Mouse (Mus musculus) left cerebral cortex, postnatal 36 days (tissue): ENCODE measurements around the gene Tnfrsf21. TPM values are rescaled to one million over a fixed set of nuclear protein-coding genes. Genes with fewer than 3 reads are reported as not detected.

Experiments used
- DNase-seq, 2 experiments: peaks; one replicate each; pipeline ENCODE4 v3.0.0; 2021 to 2022; ENCODE audit warnings: low spot score in 2 of 2, mixed read lengths in 1 of 2
- intact Hi-C: fragments of 180-260 bp; cut with DNase I; formaldehyde crosslinking; loops from one replicate; pipeline ENCODE4 v1.15.1; 2025
- total RNA-seq, 2 experiments: library from RNA; stranded (reverse); gene quantifications; 2 replicates each; pipeline ENCODE4 v1.2.3; 2021

The Tnfrsf21 gene
- total RNA-seq, result 10 to 100 TPM; 76.9 to 79.8 TPM

DNA sequence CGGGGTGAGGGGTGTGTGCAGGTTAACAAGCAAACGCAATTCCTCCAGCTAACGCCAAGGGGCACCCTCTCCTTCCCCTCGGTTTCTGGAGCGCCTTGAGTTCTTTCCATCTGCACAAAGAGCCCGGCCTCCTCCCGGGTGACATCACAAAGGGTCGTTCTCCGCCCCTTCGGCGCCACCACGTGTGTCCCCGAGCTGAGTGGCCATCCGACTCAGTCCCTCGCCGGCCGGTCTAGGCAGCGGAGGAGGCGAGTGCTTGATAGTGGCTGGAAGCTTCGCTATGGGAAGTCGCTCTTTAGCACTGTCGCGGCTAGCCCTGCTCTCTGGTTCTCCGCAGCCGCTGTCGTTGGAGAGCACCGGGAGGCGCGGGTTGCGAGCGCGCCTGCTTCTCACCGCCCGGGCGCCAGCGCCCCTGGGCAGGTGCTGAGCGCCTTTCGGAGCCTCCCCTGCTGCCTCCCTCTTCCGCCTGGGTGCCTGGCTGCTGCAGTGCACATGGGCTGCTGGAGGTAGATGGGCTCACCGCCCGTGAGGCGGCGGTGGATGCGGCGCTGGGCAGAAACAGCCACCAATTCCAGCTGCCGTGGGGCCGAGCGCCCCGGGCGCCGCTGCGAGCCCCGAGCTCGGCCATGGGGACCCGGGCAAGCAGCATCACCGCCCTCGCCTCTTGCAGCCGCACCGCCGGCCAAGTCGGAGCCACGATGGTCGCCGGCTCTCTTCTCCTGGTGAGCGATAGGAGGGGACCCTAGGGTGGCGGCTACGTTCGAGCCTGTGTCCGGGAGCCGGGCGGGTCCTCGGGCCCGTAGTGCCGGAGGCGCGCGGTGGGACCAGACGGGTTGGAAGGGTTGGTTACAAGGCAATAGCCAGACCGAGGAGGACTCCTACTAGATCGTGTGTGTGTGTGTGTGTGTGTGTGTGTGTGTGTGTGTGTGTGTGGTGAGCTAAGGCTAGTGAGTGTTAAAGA lies at the start of gene Tnfrsf21:
Gene Tnfrsf21, plus strand, starts transcription at position 185 of the 961 bp plus-strand sequence.
- peak; percentile 94 to 95 for DNase-seq
- intact Hi-C loops, result loop anchor here (1.0 to 10.0 kb wide), 3 partner anchors 61 to 438 kb away; no protein-coding TSS in a partner anchor

DNA sequence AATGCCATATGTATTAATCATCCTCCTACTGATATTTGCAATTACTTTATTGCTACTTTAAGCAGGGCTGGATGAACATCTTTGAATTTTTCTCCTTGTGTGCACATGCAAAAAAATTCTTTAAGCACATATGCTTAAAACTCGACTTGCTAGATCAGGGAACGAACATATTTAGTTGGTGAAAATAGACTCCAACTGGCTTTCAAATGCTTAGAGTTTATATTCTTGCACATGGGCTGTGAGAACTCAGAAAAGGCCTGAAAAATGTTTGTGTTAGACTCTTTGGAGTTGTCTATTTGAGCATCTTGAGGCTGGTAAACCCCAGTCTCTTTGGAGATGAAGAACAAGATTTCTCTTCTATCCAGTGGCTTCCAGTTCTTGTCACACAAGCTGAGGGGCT lies 48.2 kb upstream of the Tnfrsf21 start:
- no peak for DNase-seq
- intact Hi-C loops, result no loop called here

DNA sequence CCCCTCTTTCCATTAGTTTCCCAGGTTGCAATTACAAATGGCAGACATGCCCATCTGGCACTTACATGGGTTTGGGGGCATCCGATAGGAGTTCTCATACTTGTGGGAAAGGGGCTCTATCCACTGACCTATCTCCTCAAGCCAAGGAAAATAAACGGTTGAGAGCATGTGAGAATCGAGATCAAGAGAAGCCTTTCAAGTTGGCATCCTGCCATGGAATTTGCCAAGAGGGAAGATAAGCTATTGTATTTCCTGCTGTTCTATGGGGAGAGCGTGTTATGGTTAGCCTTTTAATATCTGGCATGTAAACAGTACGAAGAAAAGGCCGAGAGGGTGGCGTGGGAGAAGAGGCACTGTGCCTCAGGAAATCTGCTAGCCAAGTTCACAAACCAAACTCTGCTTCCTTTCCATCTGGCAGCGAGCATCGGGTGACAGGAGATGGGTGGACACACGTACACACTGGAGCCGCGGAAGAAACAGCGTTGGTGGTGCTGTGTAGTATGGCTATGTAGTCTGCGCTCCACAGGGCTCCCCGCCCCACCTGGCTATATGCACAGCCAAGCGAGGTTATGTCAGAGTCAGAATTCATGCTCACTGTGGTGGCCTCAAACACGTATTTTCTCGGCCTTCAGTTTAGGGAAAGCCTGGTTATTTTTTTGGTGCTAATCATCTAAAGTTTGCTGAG lies 40.9 kb upstream of the Tnfrsf21 start:
- no peak for DNase-seq
- intact Hi-C loops, result no loop called here

DNA sequence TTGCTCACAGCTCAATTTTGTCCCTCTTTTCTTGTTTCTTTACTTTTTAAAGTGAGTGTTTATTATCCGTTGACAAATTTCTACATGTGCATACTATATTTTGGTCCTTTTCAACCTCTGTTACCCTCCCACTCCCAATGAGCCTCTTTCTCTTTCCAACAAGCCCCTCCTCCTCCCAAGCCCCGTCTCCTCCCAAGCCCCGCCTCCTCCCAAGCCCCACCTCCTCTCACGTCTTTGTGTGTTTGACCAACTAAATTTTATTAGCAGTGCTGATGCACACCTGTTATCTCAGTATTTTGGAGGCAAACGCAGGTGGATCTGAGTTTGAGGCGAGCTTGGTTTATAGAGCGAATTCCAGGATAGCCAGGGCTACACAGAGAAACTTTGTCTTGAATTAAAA lies 38.6 kb upstream of the Tnfrsf21 start:
- intact Hi-C loops, result no loop called here
- no peak for DNase-seq

DNA sequence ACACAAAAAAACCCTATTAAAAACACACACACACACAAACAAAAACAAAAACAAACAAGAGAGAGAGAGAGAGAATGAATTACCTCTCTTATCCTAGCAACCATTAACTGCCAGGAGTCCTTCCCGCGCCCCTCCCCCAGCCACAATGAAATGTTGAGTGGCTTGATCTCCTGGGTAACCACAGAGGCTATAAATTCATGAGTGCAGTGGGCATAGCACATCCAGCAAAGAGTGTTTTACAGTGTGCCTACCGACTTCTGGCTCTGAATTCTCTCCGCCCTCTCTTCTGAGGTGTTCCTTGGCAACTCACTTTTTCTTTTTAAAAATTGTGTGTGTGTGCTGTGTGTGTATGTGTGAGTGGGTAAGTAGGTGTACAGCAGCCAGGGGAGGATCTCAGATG lies 38.0 kb upstream of the Tnfrsf21 start:
- no peak for DNase-seq
- intact Hi-C loops, result no loop called here

- intact Hi-C loops, result no loop called here
- no peak for DNase-seq
Measured at GRCm38 (mm10) chr17:42981806-42982205, 34.5 kb upstream of the Tnfrsf21 start.

GRCm38 (mm10) chr17:42982568-42982967 lies 33.8 kb upstream of the Tnfrsf21 start:
- intact Hi-C loops, result no loop called here

GRCm38 (mm10) chr17:42985837-42986589 lies 30.3 kb upstream of the Tnfrsf21 start:
- DNase-seq, result no peak

More at GRCm38 (mm10) chr17:42982568-42982967, 33.8 kb upstream of the Tnfrsf21 start:
- DNase-seq, result no peak

GRCm38 (mm10) chr17:42987692-42988091 lies 28.7 kb upstream of the Tnfrsf21 start:
- intact Hi-C loops, result no loop called here
- DNase-seq, result no peak

More at GRCm38 (mm10) chr17:42985837-42986589, 30.3 kb upstream of the Tnfrsf21 start:
- intact Hi-C loops, result no loop called here

GRCm38 (mm10) chr17:42989981-42990380 lies 26.4 kb upstream of the Tnfrsf21 start:
- no peak for DNase-seq
- intact Hi-C loops, result no loop called here

DNA sequence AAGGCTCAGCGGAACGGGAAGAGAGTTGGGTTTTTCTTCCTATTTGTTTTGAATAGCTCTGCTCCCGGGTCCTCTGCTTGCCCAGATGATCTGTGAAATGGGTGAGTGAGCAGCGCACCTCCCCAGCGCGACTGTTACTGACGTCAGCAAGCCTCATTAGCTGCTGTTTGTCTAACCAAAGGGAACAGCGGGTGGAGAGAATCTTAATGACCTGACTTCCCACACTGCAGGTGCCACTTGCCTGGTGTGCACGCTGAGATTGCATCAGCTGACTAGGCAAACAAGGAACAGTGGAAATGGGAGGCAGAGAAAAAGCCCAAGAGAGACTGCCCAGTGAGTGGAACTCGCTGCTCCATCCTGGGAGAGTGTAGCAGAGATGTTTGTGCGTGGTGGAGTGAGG lies 25.2 kb upstream of the Tnfrsf21 start:
- DNase-seq, result no peak
- intact Hi-C loops, result no loop called here

GRCm38 (mm10) chr17:42999446-42999977 lies 16.8 kb upstream of the Tnfrsf21 start:
- intact Hi-C loops, result no loop called here
- no peak for DNase-seq

DNA sequence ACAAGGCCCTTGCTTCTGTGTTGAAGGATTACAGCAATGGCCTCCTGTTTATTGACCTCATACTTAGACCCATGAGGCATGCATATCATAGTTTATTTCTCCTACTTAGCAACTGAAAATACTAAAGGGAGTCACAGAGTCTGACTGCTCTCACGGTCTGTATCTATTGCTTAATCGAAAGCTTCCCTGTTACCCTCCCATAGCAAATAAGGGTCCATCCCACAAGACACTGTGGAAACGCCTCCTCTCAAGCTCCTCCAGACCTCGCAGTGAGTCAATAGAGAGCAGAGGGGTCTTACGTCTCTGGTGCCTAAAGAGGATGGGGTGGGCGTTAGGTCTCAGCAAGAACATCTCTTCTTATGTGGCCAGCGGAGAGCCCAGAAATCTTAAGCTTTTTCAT lies 15.8 kb upstream of the Tnfrsf21 start:
- no peak for DNase-seq
- intact Hi-C loops, result no loop called here

- DNase-seq, result peak; percentile 41 to 45
- intact Hi-C loops, result loop anchor here (10.0 kb wide), 1 partner anchor 442 kb away; no protein-coding TSS in a partner anchor
Measured at GRCm38 (mm10) chr17:43012718-43013117, 3.6 kb upstream of the Tnfrsf21 start.

GRCm38 (mm10) chr17:43017341-43018052 lies 1.1 kb downstream of the Tnfrsf21 start:
- intact Hi-C loops, result loop anchor here (1.0 to 10.0 kb wide), 2 partner anchors 60 to 437 kb away; no protein-coding TSS in a partner anchor
- DNase-seq, result peak; percentile 55 to 66

DNA sequence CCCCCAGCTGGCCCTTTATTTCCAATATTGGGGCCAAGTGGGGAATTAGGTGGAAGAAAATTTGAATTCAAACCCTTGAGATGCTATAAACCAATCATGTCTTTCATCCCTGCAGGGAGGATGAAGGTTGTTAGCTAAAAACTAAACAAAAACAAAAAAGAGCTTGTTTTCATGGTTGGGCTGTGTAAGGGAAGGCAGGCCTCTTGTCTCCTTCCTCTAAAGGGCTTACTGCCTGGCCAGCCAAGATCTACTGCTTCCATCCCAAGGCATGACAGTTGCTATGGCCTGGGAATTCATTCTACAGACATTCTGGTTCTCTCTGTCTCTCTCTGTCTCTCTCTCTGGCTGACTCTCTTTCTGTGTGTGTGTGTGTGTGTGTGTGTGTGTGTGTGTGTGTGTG lies 1.7 kb downstream of the Tnfrsf21 start:
- intact Hi-C loops, result loop anchor here (10.0 kb wide), 1 partner anchor 437 kb away; no protein-coding TSS in a partner anchor
- no peak for DNase-seq

DNA sequence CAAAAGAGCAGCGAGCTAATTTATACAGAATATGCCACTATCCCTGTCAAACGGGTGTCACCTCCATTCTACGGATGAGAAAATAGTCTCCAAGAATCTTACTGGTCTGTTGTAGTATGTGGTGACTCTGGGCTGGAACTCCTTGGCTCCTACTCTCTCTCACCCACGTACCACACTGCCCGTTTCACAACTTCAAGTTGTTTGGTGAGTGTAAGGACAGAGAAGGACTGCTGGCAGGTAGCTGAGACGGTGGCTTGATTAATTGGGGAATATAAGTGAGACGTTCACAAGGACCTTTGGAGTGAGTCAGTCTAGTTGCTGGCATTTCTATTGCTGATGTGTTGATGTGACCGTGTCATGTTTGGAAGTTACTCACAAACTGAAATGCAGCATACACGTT lies 3.3 kb downstream of the Tnfrsf21 start:
- DNase-seq, result no peak
- intact Hi-C loops, result loop anchor here (10.0 kb wide), 1 partner anchor 435 kb away; no protein-coding TSS in a partner anchor

- intact Hi-C loops, result no loop called here
- DNase-seq, result peak; percentile 41 to 45
Measured at GRCm38 (mm10) chr17:43021017-43021416, 4.7 kb downstream of the Tnfrsf21 start.

DNA sequence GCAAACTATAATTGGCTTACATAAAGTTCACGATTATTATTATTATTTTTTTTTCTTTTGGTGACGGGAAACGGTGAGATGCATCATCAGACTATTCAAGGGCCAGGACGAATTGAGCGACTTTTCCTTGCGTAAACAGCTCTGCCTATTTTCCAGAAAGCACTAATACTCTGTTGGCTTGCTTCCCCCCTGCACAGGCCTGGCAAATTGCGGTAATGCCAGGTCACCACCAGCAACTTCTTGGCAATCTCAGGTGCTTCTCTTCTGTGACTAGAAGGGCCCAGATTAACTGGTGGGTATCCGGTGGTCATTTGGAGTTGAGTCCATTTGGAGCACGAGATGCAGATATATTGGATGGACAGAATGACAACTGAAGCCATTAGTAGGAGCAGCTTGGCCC lies 5.7 kb downstream of the Tnfrsf21 start:
- DNase-seq, result no peak

More for the DNA sequence above, 5.7 kb downstream of the Tnfrsf21 start:
- intact Hi-C loops, result no loop called here
